Mouse (Mus musculus) heart, postnatal 36 days (tissue): ENCODE data around the gene Hdac9. TPM values are rescaled to one million over a fixed set of nuclear protein-coding genes. Genes with fewer than 3 reads are reported as not detected.

Source experiments
- DNase-seq, 2 experiments: peaks; one replicate each; pipeline ENCODE4 v3.0.0; 2021 to 2022
- intact Hi-C: fragments of 180-260 bp; cut with DNase I; formaldehyde crosslinking; loops from one replicate; pipeline ENCODE4 v1.15.1; 2025
- total RNA-seq, 2 experiments: library from RNA; stranded (reverse); gene quantifications; 2 replicates each; pipeline ENCODE4 v1.2.3; 2021

The Hdac9 gene
- total RNA-seq, 2 experiments from 2014 or later, result 18.2 to 22.4 TPM

DNA sequence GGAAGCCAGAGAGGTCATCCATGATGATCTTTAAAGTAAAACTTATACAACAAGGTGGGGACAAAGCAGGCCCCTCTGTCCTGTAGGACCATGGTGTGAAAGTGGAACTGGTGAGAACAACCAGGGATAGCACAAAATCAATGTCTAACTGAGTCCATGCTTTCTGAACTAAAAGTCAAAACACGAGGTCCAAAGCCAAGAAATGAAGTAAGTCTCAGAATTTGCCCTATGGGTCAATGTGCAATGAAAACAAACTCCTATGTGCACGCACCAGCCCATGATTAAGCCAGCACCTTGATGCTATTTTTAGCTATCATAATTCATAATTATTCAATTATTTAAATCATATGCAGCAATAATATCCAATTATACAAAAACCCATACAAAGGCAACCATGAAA lies 196.0 kb downstream of the Hdac9 start:
- intact Hi-C loops, result no loop called here
- no peak for DNase-seq

DNA sequence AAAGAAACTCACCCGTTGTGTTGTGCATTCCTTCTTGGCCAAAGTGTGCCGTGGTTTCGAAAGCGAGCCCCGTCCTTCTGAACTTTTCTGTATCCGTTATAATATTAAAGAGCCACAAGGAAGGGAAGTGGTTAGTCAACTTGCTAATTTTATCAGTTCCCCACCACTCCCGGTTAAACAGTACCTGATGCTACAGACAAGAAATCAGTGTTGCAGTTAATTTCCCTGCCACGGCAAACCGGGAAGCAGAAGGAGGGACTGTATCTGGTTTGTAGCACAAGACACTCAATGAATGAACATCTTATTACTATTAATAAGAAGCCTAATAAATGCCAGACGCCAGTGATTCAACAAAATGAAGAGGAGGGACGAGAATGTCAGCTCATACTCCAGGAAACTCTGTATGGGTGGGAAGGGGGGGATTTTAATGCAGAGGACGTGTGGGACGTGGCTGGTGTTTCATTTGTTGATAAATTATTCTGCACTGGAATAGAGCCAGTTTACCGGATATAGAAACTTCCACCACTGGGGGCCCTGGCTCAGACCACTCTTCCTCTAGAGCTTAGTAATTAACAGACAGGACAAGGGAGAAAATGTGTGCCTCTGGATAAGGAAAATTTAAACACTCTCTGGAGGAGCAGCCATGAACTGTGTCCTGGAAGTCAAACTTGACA lies 202.5 kb downstream of the Hdac9 start:
- intact Hi-C loops, result loop anchor here (2.0 to 5.0 kb wide), 2 partner anchors 14 to 78 kb away; no protein-coding TSS in a partner anchor
- DNase-seq, result peak; percentile 11 to 27

GRCm38 (mm10) chr12:34697981-34698380 lies 218.9 kb downstream of the Hdac9 start:
- intact Hi-C loops, result no loop called here
- no peak for DNase-seq

DNA sequence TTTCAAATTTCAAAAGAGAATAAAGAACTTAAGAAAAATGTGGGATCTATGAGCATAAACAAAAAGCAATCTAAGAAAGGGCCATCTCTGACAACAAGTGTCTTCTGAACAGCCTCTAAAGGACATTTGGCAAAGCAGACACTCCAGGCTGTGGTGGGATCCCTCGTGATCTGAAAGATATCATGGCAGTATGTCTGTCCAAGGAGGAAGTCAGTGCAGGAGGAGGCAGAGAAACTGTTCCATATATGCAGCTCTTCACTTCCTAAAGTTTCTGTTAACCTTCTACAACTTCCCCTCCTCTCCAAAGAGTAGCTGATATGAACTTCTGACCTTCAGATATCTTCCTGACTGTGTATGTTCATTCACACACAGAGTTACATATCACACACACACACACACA lies 220.2 kb downstream of the Hdac9 start:
- intact Hi-C loops, result no loop called here
- no peak for DNase-seq

DNA sequence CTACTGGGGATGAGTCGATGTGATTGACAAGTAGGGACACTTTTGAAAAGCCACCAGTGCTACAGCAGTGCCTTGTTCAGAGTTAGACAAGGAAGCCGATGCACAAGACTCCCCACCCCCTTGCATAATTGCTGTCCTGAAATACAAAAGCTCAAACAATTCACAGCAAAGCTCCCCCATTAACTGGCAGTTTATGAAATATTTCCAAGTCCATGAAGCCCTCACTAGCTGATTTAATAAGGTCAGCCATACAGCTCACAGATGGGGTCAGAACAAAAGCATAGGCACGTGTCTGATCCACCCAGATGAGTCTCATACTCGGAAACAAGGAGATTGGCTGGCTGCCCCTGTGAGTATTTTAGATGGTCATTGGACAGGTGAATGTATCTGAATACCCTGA lies 228.0 kb downstream of the Hdac9 start:
- no peak for DNase-seq
- intact Hi-C loops, result no loop called here

DNA sequence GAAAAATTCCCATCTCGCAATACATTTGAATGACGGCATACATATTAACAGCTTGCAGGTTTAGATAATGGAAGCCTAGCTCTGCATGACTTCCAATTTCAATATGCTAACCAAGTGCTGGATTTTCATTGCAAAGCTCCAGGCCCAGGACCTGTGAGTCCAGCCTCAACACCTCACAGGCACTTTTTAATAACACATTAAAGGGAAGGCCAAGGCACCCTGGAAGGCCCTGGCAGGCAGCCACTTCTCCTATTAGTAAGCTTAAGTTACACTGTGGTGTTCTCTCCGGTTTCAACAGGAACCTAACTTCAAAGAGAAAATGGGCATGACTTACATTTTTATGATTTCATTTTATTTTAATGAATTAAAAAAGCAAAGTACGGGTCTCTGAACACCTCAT lies 233.5 kb downstream of the Hdac9 start:
- intact Hi-C loops, result no loop called here
- DNase-seq, result peak in 1 of 2 experiments; percentile 18

DNA sequence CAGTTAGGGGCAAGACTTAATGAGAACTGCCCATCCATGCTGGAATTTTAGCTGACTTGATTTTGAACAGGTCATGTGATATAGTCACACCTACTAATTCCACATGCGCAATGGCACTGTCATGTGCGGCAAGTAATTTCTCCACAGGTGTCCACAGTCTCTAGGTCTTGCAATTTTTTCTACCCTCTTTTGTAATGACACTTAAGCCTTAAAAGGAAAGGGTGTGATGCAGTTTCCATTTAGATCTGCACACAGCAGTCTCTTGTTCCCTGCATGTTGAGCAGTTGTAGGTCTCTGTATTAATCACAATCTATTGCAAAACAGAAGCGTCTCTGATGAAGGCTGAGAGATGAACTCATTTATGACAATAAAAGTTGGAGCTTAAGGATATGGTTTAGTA lies 234.2 kb downstream of the Hdac9 start:
- no peak for DNase-seq
- intact Hi-C loops, result no loop called here

- no peak for DNase-seq
- intact Hi-C loops, result no loop called here
Measured at GRCm38 (mm10) chr12:34680576-34680975, 236.3 kb downstream of the Hdac9 start.

GRCm38 (mm10) chr12:34677110-34677509 lies 239.8 kb downstream of the Hdac9 start:
- intact Hi-C loops, result no loop called here
- no peak for DNase-seq

DNA sequence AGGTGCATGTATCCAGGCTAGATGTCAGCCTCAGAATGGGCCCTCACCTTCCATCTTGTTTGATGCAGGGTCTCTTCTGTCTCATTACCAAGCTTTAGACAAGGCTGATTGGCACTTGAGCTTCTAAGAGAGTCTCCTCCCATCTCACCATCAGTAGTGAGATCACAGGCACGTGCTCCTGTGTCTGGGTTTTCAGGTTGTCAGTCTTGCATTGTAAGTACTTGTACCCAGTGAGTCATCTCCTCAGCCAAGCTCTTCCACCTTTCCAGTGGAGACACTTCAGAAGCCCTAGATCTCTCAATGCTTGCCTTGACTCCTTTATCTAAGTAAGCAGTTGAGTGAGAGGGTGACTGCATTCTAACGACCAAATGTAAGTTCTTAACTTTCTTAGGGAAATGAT lies 242.7 kb downstream of the Hdac9 start:
- intact Hi-C loops, result no loop called here
- DNase-seq, result no peak

- DNase-seq, result no peak
Measured at GRCm38 (mm10) chr12:34673539-34673938, 243.4 kb downstream of the Hdac9 start.

GRCm38 (mm10) chr12:34664758-34665157 lies 252.1 kb downstream of the Hdac9 start:
- peak; percentile 69 to 77 for DNase-seq
- intact Hi-C loops, result loop anchor here (1.0 to 10.0 kb wide), 3 partner anchors 352 to 700 kb away; no protein-coding TSS in a partner anchor

More at GRCm38 (mm10) chr12:34673539-34673938, 243.4 kb downstream of the Hdac9 start:
- intact Hi-C loops, result no loop called here

- intact Hi-C loops, result loop anchor here (10.0 kb wide), 1 partner anchor 697 kb away; no protein-coding TSS in a partner anchor
- DNase-seq, result no peak
Measured at GRCm38 (mm10) chr12:34661378-34661777, 255.5 kb downstream of the Hdac9 start.

DNA sequence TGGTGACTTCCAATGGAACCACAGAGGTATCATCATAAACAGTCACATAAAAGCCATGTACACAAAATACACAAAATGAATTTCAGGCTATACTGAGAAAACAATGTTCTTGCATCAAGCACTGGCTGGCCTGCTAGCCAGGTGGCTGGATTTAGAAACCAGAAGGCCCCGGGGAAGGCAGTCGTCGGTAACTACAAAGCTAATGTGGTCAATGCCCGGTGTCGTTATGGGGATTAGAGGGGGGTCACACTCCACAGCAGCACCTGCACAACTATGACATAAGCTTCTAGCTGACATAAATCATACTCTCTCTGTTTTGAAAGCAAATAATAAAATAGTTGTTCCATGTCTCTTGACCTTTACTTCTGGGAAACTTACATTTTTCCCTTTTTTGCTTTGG lies 256.9 kb downstream of the Hdac9 start:
- no peak for DNase-seq
- intact Hi-C loops, result loop anchor here (10.0 kb wide), 1 partner anchor 695 kb away; no protein-coding TSS in a partner anchor

- no peak for DNase-seq
- intact Hi-C loops, result loop anchor here (5.0 to 10.0 kb wide), 4 partner anchors 456 to 1271 kb away; no protein-coding TSS in a partner anchor
Measured at GRCm38 (mm10) chr12:34658568-34658967, 258.3 kb downstream of the Hdac9 start.

- intact Hi-C loops, result loop anchor here (5.0 to 10.0 kb wide), 4 partner anchors 456 to 1271 kb away; no protein-coding TSS in a partner anchor
- peak; percentile 14 to 24 for DNase-seq
Measured at GRCm38 (mm10) chr12:34658119-34658518, 258.8 kb downstream of the Hdac9 start.

- intact Hi-C loops, result loop anchor here (5.0 to 10.0 kb wide), 3 partner anchors 116 to 599 kb away; no protein-coding TSS in a partner anchor
- DNase-seq, result no peak
Measured at GRCm38 (mm10) chr12:34653615-34654014, 263.3 kb downstream of the Hdac9 start.

- intact Hi-C loops, result no loop called here
- DNase-seq, result no peak
Measured at GRCm38 (mm10) chr12:34648753-34649152, 268.1 kb downstream of the Hdac9 start.

- no peak for DNase-seq
- intact Hi-C loops, result no loop called here
Measured at GRCm38 (mm10) chr12:34641705-34642259, 275.1 kb downstream of the Hdac9 start.

DNA sequence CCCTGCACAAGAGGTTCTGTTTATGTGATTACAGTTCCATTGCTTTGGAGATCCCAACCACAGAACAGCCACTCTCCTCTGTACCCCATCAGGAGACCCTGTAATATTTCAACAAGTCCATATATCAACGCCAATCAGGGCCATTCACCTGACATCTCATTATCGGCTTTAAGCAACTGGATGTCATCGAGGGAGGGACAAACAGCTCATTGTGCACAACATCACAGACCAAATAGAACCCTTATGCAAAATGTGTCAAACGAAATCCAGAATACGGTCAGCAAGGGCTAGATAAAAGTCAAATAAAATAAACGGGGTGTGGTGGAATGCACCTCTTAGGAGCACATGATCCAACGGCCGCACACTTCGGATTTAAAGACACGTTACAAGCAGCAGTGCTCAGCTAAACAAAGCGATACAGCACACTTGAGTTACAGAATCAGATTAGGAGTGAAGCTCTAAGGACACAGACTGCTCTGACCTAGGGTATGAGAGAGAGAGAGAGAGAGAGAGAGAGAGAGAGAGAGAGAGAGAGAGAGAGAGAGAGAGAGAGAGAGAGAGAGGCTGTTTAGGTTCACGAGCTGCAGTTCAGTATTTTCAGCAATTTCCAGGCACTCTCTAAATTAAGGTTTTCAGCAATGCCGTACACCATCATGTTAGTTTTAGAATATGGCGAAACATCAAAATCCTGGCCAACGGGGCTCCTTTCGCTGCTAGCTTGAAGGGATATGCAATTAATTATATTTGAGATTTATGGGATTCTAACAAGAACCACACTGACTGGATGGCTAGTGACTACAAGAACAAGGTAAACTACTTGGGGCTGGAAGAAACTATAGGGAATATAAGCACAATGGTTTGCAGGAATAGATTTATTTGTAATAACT lies 279.4 kb downstream of the Hdac9 start:
- no peak for DNase-seq

GRCm38 (mm10) chr12:34619101-34619500 lies 297.8 kb downstream of the Hdac9 start:
- intact Hi-C loops, result no loop called here
- no peak for DNase-seq

More for the DNA sequence above, 279.4 kb downstream of the Hdac9 start:
- intact Hi-C loops, result no loop called here
